Mouse (Mus musculus) MEL (cell line): ENCODE measurements at regions not wholly inside any gene's neighbourhood (a gene's known extent, or its start where the extent isn't known, plus 50 kb on each side); places are given as distances from the start of the nearest gene placed in this dataset.

Experiments used
- CTCF ChIP-seq, 3 experiments: IDR thresholded peaks in 2 of 3; conservative IDR thresholded peaks in 1 of 3; 2 replicates each; pipeline ENCODE4 v1.5.1; 2011 to 2012; ENCODE audit warnings: low read length in 3 of 3, low read depth in 2 of 3, mild to moderate bottlenecking in 2 of 3, improper control_type of control experiment in 1 of 3, inconsistent platforms in 1 of 3, mixed read lengths in 1 of 3, moderate library complexity in 1 of 3; ENCODE audit not compliant: control insufficient read depth in 1 of 3, insufficient read depth in 1 of 3, poor library complexity in 1 of 3, severe bottlenecking in 1 of 3
- E2F4 ChIP-seq: IDR thresholded peaks from 2 replicates; pipeline ENCODE4 v1.6.1; 2011; ENCODE audit warnings: low read depth, low read length, improper control_type of control experiment, borderline replicate concordance
- JUND ChIP-seq: IDR thresholded peaks from 2 replicates; pipeline ENCODE4 v1.6.1; 2011; ENCODE audit warnings: low read depth, mild to moderate bottlenecking, improper control_type of control experiment, low read length
- UBTF ChIP-seq: IDR thresholded peaks from 2 replicates; pipeline ENCODE4 v1.6.1; 2012; ENCODE audit warnings: low read depth, mild to moderate bottlenecking, inconsistent platforms, low read length, improper control_type of control experiment, moderate library complexity, borderline replicate concordance; ENCODE audit not compliant: insufficient read depth
- ZMIZ1 ChIP-seq: IDR thresholded peaks from 2 replicates; pipeline ENCODE4 v1.6.1; 2012; ENCODE audit warnings: low read depth, mild to moderate bottlenecking, inconsistent platforms, low read length, improper control_type of control experiment, moderate library complexity

DNA sequence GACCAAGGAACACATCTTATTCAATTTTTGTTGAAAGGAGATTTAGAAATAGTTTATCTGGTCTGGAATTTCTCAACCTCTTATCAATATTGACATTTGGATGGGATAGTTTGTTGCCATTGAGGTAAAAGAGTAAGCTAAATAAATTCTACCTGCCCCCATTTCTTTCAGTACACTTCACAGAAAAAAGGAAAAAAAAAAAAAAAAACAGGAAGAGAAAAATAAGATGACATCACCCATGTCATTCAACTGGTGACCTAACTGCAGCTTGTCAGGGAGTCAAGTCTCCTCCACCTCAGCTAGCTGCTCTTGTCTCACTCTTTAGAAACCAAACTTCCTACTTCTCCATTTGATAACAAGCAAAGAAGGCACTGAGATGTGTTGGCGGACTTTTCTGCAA is 61.3 kb upstream of the Agps start:
- no peak for TF ChIP-seq CTCF (IDR thresholded peaks at IDR 0.05 in 2 of 3, conservative IDR thresholded peaks at IDR 0.05 in 1 of 3; ENCODE audit: control insufficient read depth in 1 of 3, insufficient read depth in 1 of 3, low read depth in 2 of 3, low read length in 3 of 3, poor library complexity in 1 of 3, severe bottlenecking in 1 of 3)
- TF ChIP-seq ZMIZ1 = no peak
- TF ChIP-seq E2F4 = no peak
- no peak for TF ChIP-seq UBTF
- no peak for TF ChIP-seq JUND
